Mouse (Mus musculus) bone marrow, adult 2 months (tissue): ENCODE results near the gene Relt. TPM values are rescaled to one million over a fixed set of nuclear protein-coding genes. Genes with fewer than 3 reads are reported as not detected.

Experiments used
- H3K27ac ChIP-seq: fragments of 200-500 bp; 2 replicates; pipeline ENCODE4 v1.5.1; 2012; ENCODE audit warnings: low read depth, mild to moderate bottlenecking, control low read depth, inconsistent platforms, low read length; ENCODE audit not compliant: control insufficient read depth, poor library complexity, insufficient read depth
- H3K4me1 ChIP-seq: fragments of 200-500 bp; 2 replicates; pipeline ENCODE4 v1.6.1; 2011; ENCODE audit warnings: low read length; ENCODE audit not compliant: control insufficient read depth, insufficient read depth
- H3K4me3 ChIP-seq: fragments of 200-500 bp; replicated peaks from 2 replicates; pipeline ENCODE3; 2011; ENCODE audit warnings: mild to moderate bottlenecking, low read depth, low read length, control low read depth; ENCODE audit not compliant: control insufficient read depth
- CTCF ChIP-seq: fragments of 200-500 bp; IDR thresholded peaks from 2 replicates; pipeline ENCODE4 v1.5.1; 2011; ENCODE audit warnings: low read length, control low read depth; ENCODE audit not compliant: control insufficient read depth, insufficient read depth
- POLR2A ChIP-seq: fragments of 200-500 bp; IDR thresholded peaks from 2 replicates; pipeline ENCODE4 v1.6.1; 2011; ENCODE audit warnings: low read depth, mild to moderate bottlenecking, control low read depth, low read length, borderline replicate concordance; ENCODE audit not compliant: control insufficient read depth
- WGBS: fragments of 180-500 bp; shearing (Covaris S2); methylation state at CpG from one replicate; pipeline ENCODE4 v1.1.7; 2018; 5-methylcytosine and 5-hydroxymethylcytosine counted together
- polyA plus RNA-seq: library from polyadenylated mRNA; stranded (reverse); fragments of >200 nt; gene quantifications from 2 replicates; pipeline ENCODE4 v1.2.4, GENCODE M21; 2011; ENCODE audit warnings: low replicate concordance; ENCODE audit not compliant: missing spikeins, insufficient read depth, insufficient read length

Gene Relt
- polyA plus RNA-seq, 1 experiment = 46.1 TPM

- TF ChIP-seq POLR2A (no peak), CTCF (peak; percentile 5; the same call in 1 of the 2 replicates)
- 0% methylated on average over 1 of the region's 1 CpGs for WGBS
- H3K4me1 ChIP-seq = peaks cover 10% of the 10 kb centered on the region; the same call in 1 of the 2 replicates
- H3K4me3 ChIP-seq = no peak overlapping the region
- peak overlapping the region; percentile 90 for H3K27ac ChIP-seq
Observed at GRCm38 (mm10) chr7:100845412-100845811, 17.8 kb downstream of the Relt start.

DNA sequence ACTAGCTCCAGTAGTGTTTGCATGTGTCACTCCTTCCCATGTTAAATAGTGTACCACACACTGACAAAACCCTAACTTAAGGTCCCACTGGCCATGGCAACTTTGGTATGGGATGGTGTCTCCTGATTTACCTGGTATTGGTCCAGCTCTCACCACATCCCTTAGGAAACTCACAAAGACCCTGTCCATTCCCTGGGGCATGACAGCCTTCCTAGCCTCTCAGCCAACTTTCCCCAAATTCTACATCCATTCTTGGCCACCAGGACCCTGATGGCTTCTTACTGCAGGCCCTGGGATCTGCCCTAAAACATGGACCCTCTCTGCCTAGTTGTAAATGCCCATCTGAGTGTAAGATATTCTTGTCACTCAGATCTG is 18.2 kb downstream of the Relt start:
- TF ChIP-seq CTCF = no peak
- TF ChIP-seq POLR2A = no peak
- no peak overlapping the region for H3K4me3 ChIP-seq
- H3K4me1 ChIP-seq = peaks cover 10% of the 10 kb centered on the region; the same call in 1 of the 2 replicates
- peak overlapping the region; percentile 90 for H3K27ac ChIP-seq

DNA sequence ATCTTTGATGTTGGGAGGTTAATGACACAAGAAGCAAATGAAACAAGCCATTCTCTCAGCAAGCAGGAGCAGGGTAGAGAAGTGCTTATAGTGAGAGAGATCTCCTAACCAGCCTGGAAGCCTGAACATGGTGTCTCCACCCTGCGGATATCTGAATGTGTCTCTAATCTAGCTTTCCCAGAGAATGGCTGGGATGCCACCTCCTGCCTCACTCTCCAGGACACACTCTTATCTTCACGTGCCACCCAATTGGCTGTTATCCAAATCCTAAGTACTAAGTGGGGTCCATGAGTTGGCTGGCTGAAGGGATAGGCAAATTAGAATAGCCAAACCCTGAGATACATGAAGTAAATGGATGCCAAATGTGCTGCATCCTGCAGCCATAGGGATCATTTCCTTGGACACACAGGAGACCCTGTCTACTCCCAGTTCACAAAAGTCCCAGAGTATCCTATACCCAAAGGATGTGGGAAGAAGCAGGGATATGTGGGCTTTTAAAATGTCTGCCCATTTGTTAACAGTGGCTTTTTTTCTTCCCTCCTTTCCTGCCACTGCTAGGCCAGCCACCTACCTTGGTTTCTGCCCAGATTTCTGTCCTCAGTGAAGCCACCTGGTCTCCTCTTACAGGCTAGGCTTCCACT is 18.7 kb downstream of the Relt start:
- Histone ChIP-seq H3K4me1 (peaks cover 10% of the 10 kb centered on the region; the same call in 1 of the 2 replicates), H3K4me3 (no peak overlapping the region), H3K27ac (peak overlapping the region; percentile 90)
- 47% methylated on average over 2 of the region's 2 CpGs for WGBS
- TF ChIP-seq CTCF = no peak
- no peak for TF ChIP-seq POLR2A

DNA sequence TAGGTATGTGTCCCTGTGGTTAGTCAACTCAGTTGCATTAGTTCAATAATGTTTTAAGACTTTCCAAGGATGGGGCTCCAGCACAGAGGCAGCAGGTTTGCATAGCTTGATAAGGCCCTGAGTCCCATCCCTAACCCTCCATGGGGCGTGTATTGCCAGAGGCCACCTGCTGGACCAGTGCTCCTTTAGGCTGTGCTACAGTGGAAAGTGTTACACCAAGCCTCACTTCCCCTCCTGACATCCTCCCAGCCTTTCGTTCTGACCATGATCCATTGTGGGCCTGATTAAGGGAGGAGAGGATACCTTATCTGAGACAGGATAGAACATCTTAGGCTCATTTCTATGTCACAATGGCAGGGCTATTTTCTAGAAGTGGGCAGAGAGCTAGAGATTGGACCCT is 19.4 kb downstream of the Relt start:
- peak overlapping the region; percentile 78 for H3K27ac ChIP-seq
- H3K4me1 ChIP-seq = peaks cover 10% of the 10 kb centered on the region; the same call in 1 of the 2 replicates
- no peak overlapping the region for H3K4me3 ChIP-seq
- TF ChIP-seq POLR2A (no peak), CTCF (no peak)
- WGBS = 36% methylated on average over 2 of the region's 2 CpGs

GRCm38 (mm10) chr7:100842175-100842574 is 21.1 kb downstream of the Relt start:
- 93% methylated on average over 5 of the region's 5 CpGs for WGBS
- Histone ChIP-seq H3K27ac (no peak overlapping the region), H3K4me3 (no peak overlapping the region), H3K4me1 (peaks cover 10% of the 10 kb centered on the region; the same call in 1 of the 2 replicates)
- no peak for TF ChIP-seq POLR2A
- no peak for TF ChIP-seq CTCF

DNA sequence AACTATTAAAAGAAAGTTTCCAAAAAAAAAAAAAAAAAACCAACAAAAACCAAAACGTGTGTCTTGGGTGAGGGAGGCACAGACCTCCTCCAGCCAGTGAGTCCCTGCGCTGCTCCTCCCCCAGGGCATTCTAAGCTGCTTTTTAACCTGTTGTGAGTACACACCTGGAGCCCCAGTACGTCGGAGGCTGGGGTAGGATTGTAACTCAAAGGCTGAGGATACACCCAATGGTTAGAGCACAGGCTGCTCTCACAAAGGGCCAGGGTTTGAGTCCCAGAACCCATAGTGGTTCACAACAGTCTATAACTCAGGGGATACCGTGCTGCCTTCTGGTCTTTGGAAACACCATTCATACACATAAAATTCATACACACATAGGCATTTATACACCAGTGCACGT is 21.6 kb downstream of the Relt start:
- H3K27ac ChIP-seq = no peak overlapping the region
- H3K4me3 ChIP-seq = no peak overlapping the region
- WGBS = 94% methylated on average over 6 of the region's 6 CpGs
- peaks cover 10% of the 10 kb centered on the region; the same call in 1 of the 2 replicates for H3K4me1 ChIP-seq
- TF ChIP-seq POLR2A (no peak), CTCF (no peak)

GRCm38 (mm10) chr7:100840906-100841305 is 22.3 kb downstream of the Relt start:
- H3K27ac ChIP-seq = no peak overlapping the region
- no peak overlapping the region for H3K4me3 ChIP-seq
- TF ChIP-seq POLR2A (no peak), CTCF (no peak)
- WGBS = 85% methylated on average over 1 of the region's 1 CpGs
- peaks cover 7% of the 10 kb centered on the region; the same call in 1 of the 2 replicates for H3K4me1 ChIP-seq

- H3K4me3 ChIP-seq = no peak overlapping the region
- TF ChIP-seq POLR2A = no peak
- no peak for TF ChIP-seq CTCF
- H3K4me1 ChIP-seq = peaks cover under 1% of the 10 kb centered on the region; the same call in 1 of the 2 replicates
- WGBS = 78% methylated on average over 6 of the region's 6 CpGs
- no peak overlapping the region for H3K27ac ChIP-seq
Observed at GRCm38 (mm10) chr7:100839632-100840402, 23.4 kb downstream of the Relt start.

- WGBS = 75% methylated on average over 1 of the region's 1 CpGs
- Histone ChIP-seq H3K27ac (no peak overlapping the region), H3K4me1 (no peaks in the 10 kb centered on the region; the same call in 1 of the 2 replicates)
Observed at GRCm38 (mm10) chr7:100837701-100838100, 25.5 kb downstream of the Relt start.

More at GRCm38 (mm10) chr7:100837701-100838100, 25.5 kb downstream of the Relt start:
- TF ChIP-seq POLR2A (no peak), CTCF (no peak)
- H3K4me3 ChIP-seq = no peak overlapping the region
